Mouse (Mus musculus) stomach, postnatal 0 days (tissue): ENCODE data around the gene Minos1.

ENCODE experiments used
- CTCF ChIP-seq: IDR thresholded peaks from 2 replicates; pipeline ENCODE4 v1.5.1; 2016; ENCODE audit warnings: antibody characterized with exemption, low read depth, mild to moderate bottlenecking, moderate library complexity
- EP300 ChIP-seq: optimal IDR thresholded peaks from 2 replicates; pipeline ENCODE3; 2016; ENCODE audit warnings: antibody characterized with exemption

- TF ChIP-seq CTCF = no peak
- TF ChIP-seq EP300 = no peak
These were observed 35.3 kb upstream of the Minos1 start for GRCm38 (mm10) chr4:139166244-139166643.
